Comparison of ENCODE assay signal across 27 mouse cellular contexts in the genomic region with DNA sequence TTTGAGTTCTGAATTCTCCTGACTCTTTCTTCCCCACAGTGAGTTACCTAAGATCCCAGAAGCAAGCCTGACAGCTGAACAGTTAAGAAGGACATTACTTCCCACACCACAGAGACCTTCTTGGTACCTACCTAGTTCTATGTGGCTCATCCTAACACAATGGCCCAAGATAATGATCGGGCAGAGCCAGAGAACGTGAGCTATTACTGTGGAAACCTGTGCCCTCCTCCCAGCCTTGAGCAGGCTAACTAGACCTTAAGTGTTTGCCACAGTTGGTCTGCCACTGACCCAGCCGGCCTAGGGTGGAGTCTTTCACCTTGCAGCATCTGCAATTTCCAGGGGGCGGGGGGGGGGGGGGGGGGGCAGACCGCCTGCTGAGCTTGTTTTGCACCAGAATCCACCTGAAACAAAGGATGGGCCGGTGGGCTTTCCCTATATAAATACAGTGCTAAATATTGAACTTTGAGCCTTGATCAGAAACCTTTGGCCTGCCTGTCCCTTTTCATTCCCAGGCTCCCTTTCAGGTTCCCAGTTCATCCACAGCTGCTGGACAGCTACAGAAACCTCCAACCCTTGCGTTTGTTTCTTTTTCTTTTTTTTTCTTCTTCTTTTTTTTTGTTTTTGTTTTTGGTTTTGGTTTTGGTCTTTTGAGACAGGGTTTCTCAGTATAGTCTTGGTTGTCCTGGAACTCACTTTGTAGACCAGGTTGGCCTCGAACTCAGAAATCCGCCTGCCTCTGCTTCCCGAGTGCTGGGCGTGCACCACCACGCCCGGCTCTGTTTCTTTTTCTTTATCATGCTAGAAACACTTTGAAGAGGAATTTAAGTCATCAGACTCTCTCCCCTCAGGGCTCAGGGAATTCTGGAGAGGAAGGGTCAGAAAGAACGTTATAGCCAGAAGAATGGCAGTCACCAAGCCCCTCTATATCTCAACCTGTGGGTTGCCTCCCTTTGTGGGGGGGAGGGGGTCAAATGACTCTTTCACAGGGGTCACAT. TPM values are rescaled to one million over a fixed set of nuclear protein-coding genes. Genes with fewer than 3 reads are reported as not detected.
"Had no signal": no experiment of that assay in that cellular context is flagged by ENCODE, and none has a peak within 500 bp of the region (broad histone marks: within the 10 kb centered on the region; RNA-seq: fewer than 3 reads in every experiment).

No protein-coding gene starts in this region.

- H3K27ac ChIP-seq: liver, embryonic 14.5 days; lung, embryonic 15.5 days; macrophage; midbrain, embryonic 13.5 days; midbrain, embryonic 15.5 days; neural tube, embryonic 13.5 days; neural tube, embryonic 15.5 days had no signal

- H3K4me1 ChIP-seq: lung, embryonic 15.5 days; midbrain, embryonic 13.5 days; midbrain, embryonic 15.5 days; neural tube, embryonic 13.5 days; neural tube, embryonic 15.5 days had no signal

- H3K27me3 ChIP-seq: lung, embryonic 15.5 days; megakaryocyte, embryonic 14.5 days; midbrain, embryonic 13.5 days; midbrain, embryonic 15.5 days; neural tube, embryonic 13.5 days; neural tube, embryonic 15.5 days had no signal

- H3K4me3 ChIP-seq: lung, embryonic 15.5 days; megakaryocyte, embryonic 14.5 days; midbrain, embryonic 13.5 days; midbrain, embryonic 15.5 days; myocyte; neural tube, embryonic 13.5 days; neural tube, embryonic 15.5 days had no signal

- H3K9ac ChIP-seq: liver, embryonic 14.5 days; lung, embryonic 15.5 days; midbrain, embryonic 13.5 days; midbrain, embryonic 15.5 days; neural tube, embryonic 13.5 days; neural tube, embryonic 15.5 days had no signal

- H3K9me3 ChIP-seq: lung, embryonic 15.5 days; midbrain, embryonic 15.5 days; neural tube, embryonic 15.5 days had no signal

- H3K36me3 ChIP-seq: lung, embryonic 15.5 days; midbrain, embryonic 13.5 days; midbrain, embryonic 15.5 days; neural tube, embryonic 13.5 days; neural tube, embryonic 15.5 days had no signal

- DNase-seq: lung, adult 2 months; lung, postnatal 14 days; lung, postnatal 36 days; right cerebral cortex, postnatal 25 days; right cerebral cortex, postnatal 4 days; spleen, adult 18-20 months; thymus, adult 18-20 months; thymus, postnatal 14 days; thymus, postnatal 36 days had no signal

RNA-seq across cellular contexts. Expression of gene Rpl36-ps4, which starts 42.6 kb away (rescaled TPM):
- total RNA-seq: megakaryocyte progenitor cell, adult 5-6 weeks had no signal
- polyA plus RNA-seq: liver, embryonic 14.5 days; liver, embryonic 16.5 days; lung, adult 2 months; lung, embryonic 15.5 days; lung, postnatal 0 days; macrophage; midbrain, embryonic 11.5 days; midbrain, embryonic 13.5 days; midbrain, embryonic 15.5 days; myocyte; neural tube, embryonic 11.5 days; neural tube, embryonic 13.5 days; neural tube, embryonic 15.5 days; small intestine, adult 2 months; stomach, embryonic 14.5 days; stomach, embryonic 16.5 days; thymus, postnatal 0 days had no signal
